Mouse (Mus musculus): ENCODE results near the gene Syne2. TPM values are rescaled to one million over a fixed set of nuclear protein-coding genes. Genes with fewer than 3 reads are reported as not detected.

The Syne2 gene
- total RNA-seq, 2 experiments from 2014 or later = 44.8 to 47.9 TPM

DNA sequence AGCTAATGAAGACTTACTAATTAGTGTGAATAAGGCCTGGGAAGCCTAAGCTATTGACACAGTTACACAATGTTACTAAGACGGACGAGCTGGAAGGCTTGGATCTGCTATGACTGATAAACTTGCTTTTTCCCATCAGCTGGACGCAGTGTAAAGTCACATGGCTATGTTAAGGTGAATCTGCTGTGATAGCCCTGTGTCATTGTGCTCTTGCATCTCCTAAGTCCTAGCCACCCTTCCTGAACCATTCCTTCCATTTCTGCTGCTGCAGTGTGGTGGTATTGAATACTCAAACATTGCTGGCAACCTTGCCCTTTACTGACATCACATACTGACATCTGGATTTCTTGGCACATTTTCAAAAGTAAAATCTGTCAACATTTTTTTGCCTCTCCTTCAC is 90.5 kb downstream of the Syne2 start:
- no peak for DNase-seq
- intact Hi-C loops (cut with DNase I) = no loop called here

DNA sequence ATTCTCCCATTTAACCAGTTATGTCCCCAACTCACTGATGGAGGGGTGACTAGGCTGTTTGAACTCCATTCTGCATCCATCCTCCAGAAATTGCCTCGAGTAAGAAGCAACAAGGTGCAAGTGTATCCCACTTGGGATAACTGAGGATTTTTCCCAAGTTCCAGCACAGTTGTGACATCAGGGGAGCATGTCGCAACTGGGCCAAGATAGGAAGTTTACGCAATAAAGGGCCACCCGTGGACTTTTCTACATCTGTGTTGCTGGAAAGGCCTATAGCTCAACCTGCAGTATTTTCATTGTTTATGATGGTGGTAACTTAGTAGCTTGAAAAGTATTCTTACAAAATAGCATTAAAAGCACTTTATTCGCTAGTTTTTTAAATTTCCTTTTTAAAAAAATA is 97.8 kb downstream of the Syne2 start:
- intact Hi-C loops (cut with DNase I) = no loop called here
- no peak for DNase-seq

DNA sequence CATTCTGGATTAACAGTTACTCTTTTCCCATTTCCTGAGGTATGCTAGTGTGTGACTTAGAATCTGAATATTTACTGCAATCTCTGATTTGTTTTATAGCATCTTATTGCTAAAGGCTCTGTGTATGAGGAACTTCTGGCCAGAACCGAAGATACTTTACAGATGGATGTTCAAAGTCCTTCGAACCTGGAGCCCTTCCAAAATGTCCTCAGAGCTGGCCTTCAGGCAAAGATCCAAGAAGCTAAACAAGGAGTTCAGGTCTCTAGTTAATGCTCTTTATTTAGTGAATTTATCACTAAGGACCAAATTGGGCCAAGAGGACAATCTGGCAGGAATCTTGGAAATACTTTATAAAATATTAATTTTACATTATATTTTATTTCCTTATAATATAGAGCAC is 100.5 kb downstream of the Syne2 start:
- intact Hi-C loops (cut with DNase I) = loop anchor here (2.0 kb wide), 1 partner anchor 122 kb away; no protein-coding TSS in a partner anchor
- DNase-seq = no peak

GRCm38 (mm10) chr12:75918914-75919313 is 101.0 kb downstream of the Syne2 start:
- peak; percentile 20 to 57 for DNase-seq
- intact Hi-C loops (cut with DNase I) = loop anchor here (2.0 kb wide), 1 partner anchor 122 kb away; no protein-coding TSS in a partner anchor

DNA sequence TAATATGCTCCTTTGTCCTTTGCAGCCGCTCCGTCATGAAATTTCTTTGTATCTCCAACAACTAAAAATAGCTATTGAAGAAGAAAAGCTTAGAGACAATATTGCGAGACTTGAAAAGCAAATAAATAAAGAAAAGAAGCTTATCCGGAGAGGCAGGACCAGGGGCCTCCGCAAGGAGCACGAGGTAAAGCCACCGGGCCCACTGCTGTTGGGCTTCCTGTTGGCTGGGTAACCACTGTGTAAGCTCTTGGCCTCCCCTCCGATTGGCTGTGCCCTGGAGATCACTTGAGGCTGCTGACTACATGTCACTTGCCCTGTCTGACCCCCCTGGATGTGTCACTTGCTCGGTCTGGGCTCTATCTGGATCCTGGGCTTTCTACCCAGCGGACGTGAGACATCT is 105.0 kb downstream of the Syne2 start:
- DNase-seq = peak in 1 of 2 experiments; percentile 8
- intact Hi-C loops (cut with DNase I) = no loop called here

- intact Hi-C loops (cut with DNase I) = no loop called here
- no peak for DNase-seq
Observed at GRCm38 (mm10) chr12:75924852-75925251, 106.9 kb downstream of the Syne2 start.

GRCm38 (mm10) chr12:75927596-75927995 is 109.7 kb downstream of the Syne2 start:
- intact Hi-C loops (cut with DNase I) = no loop called here
- no peak for DNase-seq

DNA sequence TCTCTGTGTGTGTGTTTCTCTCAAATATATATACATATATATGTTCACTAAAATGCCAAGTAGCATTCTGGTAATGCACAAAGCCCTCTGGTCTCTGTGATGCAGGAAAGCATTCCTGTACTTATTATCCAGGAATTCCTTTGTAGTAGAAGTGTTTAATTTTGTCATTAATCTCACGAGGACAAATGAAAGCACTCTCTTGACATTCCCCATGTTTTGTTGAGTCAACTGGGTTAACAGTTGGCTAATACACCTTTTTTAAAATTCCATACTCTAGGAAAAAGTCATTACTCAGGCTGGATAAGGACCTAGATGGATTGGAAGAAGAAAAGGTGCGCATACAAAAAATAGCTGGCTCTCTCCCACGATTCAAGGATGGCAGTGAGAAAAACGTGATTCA is 115.6 kb downstream of the Syne2 start:
- intact Hi-C loops (cut with DNase I) = no loop called here

GRCm38 (mm10) chr12:75951328-75951727 is 133.4 kb downstream of the Syne2 start:
- peak; percentile 30 to 61 for DNase-seq
- intact Hi-C loops (cut with DNase I) = loop anchor here (5.0 kb wide), 1 partner anchor 164 kb away; no protein-coding TSS in a partner anchor

More for the DNA sequence above, 115.6 kb downstream of the Syne2 start:
- no peak for DNase-seq

- intact Hi-C loops (cut with DNase I) = loop anchor here (5.0 kb wide), 1 partner anchor 165 kb away; no protein-coding TSS in a partner anchor
Observed at GRCm38 (mm10) chr12:75952011-75952410, 134.1 kb downstream of the Syne2 start.

GRCm38 (mm10) chr12:75966441-75967195 is 148.7 kb downstream of the Syne2 start:
- DNase-seq = no peak

More at GRCm38 (mm10) chr12:75952011-75952410, 134.1 kb downstream of the Syne2 start:
- no peak for DNase-seq

GRCm38 (mm10) chr12:75979079-75979478 is 161.1 kb downstream of the Syne2 start:
- intact Hi-C loops (cut with DNase I) = no loop called here
- DNase-seq = no peak

More at GRCm38 (mm10) chr12:75966441-75967195, 148.7 kb downstream of the Syne2 start:
- intact Hi-C loops (cut with DNase I) = no loop called here

DNA sequence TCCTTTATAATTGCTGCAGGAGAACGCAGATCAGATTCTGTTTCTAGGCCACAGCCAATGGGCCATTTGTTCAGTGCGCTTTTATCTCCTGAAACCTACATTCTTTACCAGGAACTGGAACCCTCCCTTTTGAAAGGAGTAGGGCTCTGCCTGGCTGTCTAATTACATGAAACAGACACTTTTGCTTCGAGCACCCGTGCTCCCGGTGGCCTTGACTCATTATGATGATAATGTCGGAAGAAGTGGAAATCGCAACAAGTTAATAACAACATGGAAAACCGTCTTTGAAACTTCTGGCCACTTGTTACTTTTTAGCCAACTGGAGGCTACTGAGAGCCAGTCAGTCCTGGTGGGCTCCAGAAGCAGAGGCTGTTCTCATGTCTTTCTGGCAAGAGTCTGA is 165.4 kb downstream of the Syne2 start:
- DNase-seq = no peak
- intact Hi-C loops (cut with DNase I) = no loop called here

GRCm38 (mm10) chr12:75992226-75992858 is 174.4 kb downstream of the Syne2 start:
- intact Hi-C loops (cut with DNase I) = no loop called here

DNA sequence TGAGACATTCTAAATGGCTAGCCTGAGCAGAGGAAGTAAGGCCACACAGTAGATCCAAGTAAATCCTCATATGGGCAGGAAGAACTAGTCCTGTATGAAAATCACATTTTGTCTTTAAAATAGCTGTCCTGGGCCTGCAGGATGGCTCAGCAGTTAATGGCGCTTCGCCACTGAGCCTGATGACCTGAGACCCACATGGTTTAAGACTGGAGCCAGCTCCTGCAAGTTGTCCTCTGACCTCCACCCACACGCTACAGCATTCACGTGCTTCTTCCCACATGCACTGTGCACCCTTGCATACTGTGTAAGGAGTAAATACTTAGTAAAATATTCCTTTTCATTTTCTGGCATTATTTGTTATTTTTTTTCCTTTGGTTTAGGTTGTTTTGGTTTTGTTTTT is 175.0 kb downstream of the Syne2 start:
- intact Hi-C loops (cut with DNase I) = no loop called here
- DNase-seq = no peak

More at GRCm38 (mm10) chr12:75992226-75992858, 174.4 kb downstream of the Syne2 start:
- no peak for DNase-seq

- no peak for DNase-seq
- intact Hi-C loops (cut with DNase I) = no loop called here
Observed at GRCm38 (mm10) chr12:75995086-75995485, 177.2 kb downstream of the Syne2 start.

DNA sequence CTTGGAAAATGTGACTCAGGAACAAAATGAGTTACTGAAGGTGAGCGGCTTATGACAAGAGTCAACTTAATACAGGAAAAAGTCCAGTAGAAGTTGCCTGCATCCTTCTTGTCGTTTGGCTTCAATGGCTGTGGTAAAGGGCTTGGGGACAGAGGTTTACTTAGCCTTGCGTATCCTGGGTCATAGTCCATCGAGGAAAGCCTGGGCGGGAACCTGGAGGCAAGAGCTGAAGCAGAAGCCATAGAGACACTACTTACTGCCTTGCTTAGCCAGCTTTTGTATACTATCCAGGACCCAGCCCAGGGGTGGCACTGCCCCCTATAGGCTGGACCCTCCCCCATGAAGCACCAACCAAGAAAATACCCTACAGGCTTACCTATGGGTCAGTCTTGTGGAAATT is 179.6 kb downstream of the Syne2 start:
- intact Hi-C loops (cut with DNase I) = no loop called here
- no peak for DNase-seq

DNA sequence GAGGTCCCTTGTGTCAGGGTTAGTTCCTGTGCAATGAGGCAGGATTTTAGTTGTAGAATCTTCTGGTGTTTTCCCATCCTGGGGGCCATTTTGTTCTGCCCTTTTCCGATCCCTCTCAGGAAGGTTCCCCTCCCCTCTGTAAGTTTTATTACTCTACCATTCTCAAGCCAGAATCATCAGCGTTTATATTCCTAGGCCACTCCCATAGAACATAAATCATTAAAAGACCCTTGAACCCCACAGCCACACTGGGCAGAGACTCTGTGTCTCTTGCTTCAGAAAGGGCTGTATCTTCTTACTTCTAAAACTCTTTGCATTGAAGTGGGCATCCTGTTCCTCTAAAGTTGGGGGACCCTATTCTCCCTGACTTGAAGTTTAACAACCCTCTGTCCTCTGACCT is 180.5 kb downstream of the Syne2 start:
- intact Hi-C loops (cut with DNase I) = no loop called here
- DNase-seq = no peak

GRCm38 (mm10) chr12:76004697-76005249 is 186.8 kb downstream of the Syne2 start:
- intact Hi-C loops (cut with DNase I) = no loop called here
- peak; percentile 14 to 35 for DNase-seq

- intact Hi-C loops (cut with DNase I) = no loop called here
- DNase-seq = no peak
Observed at GRCm38 (mm10) chr12:76008991-76009390, 191.1 kb downstream of the Syne2 start.

- intact Hi-C loops (cut with DNase I) = loop anchor here (10.0 kb wide), 1 partner anchor 228 kb away; no protein-coding TSS in a partner anchor
- DNase-seq = no peak
Observed at GRCm38 (mm10) chr12:76012789-76013188, 194.9 kb downstream of the Syne2 start.

Data from heart, postnatal 14 days (tissue).